Mouse (Mus musculus) right cerebral cortex, adult 18-20 months (tissue): Measurements from ENCODE around the gene Trim41.
"Not testable (repeated sequence)": the region's sequence is repeated elsewhere in the genome, so short reads cannot be mapped to it uniquely, and the experiment has no call there.

ENCODE experiments used
- DNase-seq: peaks from one replicate; pipeline ENCODE4 v3.0.0; 2022; ENCODE audit warnings: mixed read lengths

Gene Trim41

DNA sequence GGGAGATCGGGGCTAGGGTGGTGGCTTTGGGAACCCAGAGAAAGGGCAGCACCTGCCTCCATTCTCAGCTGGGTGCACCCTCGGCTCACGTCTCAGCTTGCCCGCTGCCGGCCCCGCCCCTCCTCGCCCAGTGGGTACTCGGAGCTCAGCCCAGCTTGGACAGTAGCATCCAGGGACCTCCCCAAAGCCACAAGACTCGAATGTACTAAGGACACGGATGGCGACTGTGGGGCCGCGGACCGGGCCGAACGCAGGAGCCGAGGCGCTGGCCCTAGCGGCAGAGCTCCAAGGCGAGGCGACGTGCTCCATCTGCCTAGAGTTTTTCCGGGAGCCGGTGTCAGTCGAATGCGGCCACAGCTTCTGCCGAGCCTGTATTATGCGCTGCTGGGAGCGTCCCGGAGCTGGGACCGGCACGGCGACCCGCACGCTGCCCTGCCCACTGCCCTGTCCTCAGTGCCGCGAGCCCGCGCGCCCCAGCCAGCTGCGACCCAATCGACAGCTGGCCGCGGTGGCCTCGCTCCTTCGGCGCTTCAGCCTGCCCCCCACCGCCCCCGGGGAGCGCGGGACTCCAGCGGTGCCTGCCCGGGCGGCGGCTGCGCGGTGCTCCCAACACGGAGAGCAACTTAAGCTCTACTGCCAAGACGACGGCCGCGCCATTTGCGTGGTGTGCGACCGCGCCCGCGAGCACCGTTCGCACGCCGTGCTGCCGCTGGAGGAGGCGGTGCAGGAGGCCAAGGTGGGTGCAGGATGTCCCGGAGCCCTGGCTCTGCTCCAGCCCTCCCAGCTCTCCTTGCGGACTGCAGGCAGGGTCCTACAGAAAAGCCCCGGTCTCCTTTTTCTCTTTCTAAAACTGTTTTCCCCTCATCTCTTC, 20.4 kb upstream of the Trim41 start:
- DNase-seq = peak; percentile 58

GRCm38 (mm10) chr11:48836990-48837309, 19.8 kb upstream of the Trim41 start:
- no peak for DNase-seq

DNA sequence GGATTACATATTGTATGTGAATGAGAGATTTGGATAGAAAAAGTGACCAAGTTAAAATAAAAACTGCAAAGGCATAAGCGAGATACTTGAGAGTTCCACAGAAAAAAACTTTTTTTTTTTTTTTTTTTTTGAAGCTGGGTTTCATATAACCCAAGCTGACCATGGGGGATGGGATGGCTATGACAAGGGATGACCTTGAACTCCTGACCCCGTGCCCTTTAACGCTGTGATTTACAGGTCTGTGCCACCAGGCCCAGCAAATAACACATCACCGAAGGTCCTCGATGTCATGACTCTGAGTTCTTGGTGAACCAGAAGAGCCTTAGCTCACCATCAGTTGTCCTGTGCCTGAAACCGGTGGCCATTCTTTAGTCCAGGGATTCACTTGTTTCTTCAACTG, 18.8 kb upstream of the Trim41 start:
- DNase-seq = no peak

- DNase-seq = peak; percentile 91
Measured at GRCm38 (mm10) chr11:48833731-48834639, 16.8 kb upstream of the Trim41 start.

DNA sequence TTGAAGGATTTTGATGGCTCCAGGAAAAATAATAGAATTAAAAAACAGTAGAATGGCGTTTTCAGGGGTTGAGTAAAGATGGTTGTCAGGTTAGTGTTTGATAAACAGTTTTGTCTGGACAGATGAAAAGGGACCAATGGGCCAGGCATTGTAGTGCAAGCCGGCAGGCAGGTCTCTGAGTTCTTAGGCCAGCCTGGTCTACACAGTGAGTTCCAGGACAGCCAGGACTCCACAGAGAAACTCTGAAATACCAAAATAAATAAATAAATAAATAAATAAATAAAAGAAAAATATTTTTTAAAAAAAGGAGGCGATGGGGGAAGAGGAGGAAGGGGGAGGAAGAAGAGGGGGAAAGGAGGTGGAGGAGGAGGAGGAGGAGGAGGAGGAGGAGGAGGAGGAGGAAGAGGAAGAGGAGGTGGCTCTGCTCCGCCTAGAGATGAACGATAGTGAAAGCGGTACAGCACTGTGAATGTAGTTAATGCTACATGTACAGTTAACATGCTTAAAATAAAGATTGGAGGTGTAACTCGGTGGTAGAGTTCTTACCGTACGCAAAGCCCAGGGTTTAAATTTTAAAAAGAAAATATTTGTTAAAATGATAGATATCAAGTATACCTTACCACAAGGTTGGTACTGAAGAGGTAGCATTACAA, 16.1 kb upstream of the Trim41 start:
- DNase-seq = no peak

- no peak for DNase-seq
Measured at GRCm38 (mm10) chr11:48831273-48831672, 14.1 kb upstream of the Trim41 start.

DNA sequence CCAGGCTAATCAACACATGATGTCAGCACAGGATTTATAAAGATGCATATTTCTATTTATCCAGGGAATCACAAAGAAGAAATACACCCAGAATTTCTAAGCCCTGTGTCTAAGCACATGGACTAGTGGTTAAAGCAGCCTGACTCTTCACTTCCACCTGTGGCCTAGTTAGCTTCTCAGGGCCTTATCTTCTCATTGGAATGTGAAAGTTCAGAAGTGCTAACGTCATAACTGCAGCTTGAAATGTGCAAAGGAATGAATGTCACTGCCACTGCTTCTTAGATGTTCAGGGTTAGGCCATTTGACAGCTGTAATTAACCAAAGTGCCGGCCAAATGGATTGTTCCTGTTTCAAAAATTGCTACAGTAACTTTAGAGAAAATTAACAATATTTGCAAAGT, 13.1 kb upstream of the Trim41 start:
- no peak for DNase-seq

DNA sequence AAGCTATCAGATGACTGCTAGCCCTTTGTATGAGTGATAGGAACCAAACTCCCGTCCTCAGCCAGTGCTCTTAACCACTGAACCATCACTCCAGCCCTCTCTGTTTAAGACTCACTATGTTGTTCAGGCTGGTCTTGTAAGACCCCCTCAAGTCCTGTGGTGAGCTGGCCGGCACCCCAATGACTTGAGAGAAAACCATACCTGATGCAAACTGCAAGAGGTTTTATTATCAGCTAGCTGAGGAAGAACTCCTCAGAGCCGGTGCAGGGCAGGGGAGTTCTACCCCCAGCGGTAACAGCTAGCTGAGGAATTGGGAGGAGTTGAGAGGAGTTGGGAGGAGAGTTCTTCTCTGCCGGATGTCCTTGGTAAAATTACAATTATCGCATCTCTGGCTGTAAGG, 10.8 kb upstream of the Trim41 start:
- no peak for DNase-seq

DNA sequence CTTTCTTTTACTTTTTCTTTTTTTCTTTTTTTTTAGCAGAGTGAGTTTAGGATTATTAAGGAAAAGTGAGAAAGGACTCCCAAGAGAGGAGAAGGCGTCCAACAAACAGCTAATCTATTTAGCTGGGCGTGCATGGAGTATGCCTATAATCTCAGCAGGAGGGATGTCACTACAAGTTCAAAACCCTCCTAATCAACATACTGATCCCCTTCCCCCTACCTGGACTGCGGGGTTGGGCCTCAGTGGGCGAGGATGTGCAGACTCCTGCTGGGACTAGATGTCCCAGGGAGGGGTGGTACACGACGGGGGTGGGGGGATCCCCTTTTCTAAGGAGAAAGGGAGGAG, 9.6 kb upstream of the Trim41 start:
- DNase-seq = no peak

- not testable (repeated sequence) for DNase-seq
Measured at GRCm38 (mm10) chr11:48825979-48826751, 9.0 kb upstream of the Trim41 start, which contains the start of the genes Trim7 and Gm12184. Gene Trim7 (plus strand): TSS chr11:48826140. Gene Gm12184 (minus strand): TSS chr11:48826655.

- no peak for DNase-seq
Measured at GRCm38 (mm10) chr11:48824311-48824830, 7.2 kb upstream of the Trim41 start.

- DNase-seq = peak; percentile 45
Measured at GRCm38 (mm10) chr11:48823536-48823972, 6.4 kb upstream of the Trim41 start.

GRCm38 (mm10) chr11:48822768-48823512, 5.8 kb upstream of the Trim41 start:
- no peak for DNase-seq

DNA sequence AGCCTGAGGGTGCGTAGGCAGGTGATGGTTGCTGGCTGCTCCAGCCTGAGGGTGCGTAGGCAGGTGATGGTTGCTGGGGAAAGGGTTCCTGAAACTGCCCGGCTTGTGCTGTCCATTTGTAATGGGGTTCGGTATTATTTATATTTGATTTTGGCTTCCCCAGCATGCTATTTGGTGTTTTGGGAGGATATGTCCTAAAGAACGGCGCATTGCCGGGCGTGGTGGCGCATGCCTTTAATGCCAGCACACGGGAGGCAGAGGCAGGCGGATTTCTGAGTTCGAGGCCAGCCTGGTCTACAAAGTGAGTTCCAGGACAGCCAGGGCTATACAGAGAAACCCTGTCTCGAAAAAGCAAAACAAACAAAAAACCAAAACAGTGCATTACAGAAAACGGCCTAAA, 4.1 kb upstream of the Trim41 start:
- not testable (repeated sequence) for DNase-seq

- DNase-seq = no peak
Measured at GRCm38 (mm10) chr11:48820308-48820674, 3.1 kb upstream of the Trim41 start.

DNA sequence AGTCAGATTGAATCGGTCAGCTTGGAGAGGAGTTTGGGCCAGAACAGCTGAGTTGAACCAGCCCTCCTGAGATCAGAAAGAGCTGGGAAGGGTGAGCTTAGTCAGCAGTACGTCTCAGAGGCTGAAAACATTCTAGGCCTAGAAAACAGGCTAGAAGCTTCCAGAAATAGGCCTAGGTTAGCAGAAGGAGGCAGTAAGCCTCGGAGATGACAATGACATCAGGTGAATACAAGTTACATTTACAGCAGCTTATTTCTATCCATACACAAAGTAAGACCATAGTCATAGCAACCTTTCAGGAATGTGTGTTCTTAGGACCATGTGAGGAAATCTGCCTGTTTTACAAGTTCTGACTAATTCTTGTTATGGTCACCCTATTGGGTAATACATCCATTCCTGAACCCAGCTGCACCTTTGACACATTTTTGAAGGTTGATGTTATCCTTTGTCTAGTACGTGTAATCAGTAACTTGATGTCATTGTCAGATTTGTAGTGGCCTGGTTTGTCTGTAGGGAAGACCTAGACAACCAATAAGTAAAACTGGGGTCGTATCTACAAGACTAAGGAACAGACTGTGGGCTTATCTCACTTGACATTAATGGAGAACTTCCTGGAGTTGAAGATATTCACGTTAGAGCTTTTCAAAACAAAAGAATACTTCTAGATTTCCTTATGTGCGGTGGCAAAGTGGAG, 2.6 kb upstream of the Trim41 start:
- DNase-seq = no peak

GRCm38 (mm10) chr11:48818346-48818745, 1.2 kb upstream of the Trim41 start:
- DNase-seq = peak; percentile 85

DNA sequence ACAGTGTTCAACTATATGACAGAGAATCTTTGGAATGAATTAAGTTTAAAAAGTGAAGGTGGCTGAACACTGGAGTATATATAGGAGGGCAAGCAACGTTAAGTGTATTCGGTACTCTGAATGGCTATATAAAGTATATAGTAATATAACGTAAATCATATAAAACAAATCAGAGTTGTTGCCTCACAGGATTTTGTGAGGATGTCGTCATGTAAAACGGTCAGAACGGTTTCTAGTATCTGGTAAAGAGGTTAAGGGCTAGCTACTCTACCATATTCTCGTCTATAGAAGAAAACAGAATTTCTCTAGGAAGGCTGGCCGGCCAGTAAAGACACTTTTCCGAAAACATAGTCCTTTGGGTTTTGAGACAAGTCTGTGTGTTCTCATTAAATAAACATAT, 641 bp upstream of the Trim41 start:
- DNase-seq = no peak

- DNase-seq = peak; percentile 42
Measured at GRCm38 (mm10) chr11:48816281-48816781, 822 bp downstream of the Trim41 start.

GRCm38 (mm10) chr11:48815851-48816250, 1.3 kb downstream of the Trim41 start:
- no peak for DNase-seq

DNA sequence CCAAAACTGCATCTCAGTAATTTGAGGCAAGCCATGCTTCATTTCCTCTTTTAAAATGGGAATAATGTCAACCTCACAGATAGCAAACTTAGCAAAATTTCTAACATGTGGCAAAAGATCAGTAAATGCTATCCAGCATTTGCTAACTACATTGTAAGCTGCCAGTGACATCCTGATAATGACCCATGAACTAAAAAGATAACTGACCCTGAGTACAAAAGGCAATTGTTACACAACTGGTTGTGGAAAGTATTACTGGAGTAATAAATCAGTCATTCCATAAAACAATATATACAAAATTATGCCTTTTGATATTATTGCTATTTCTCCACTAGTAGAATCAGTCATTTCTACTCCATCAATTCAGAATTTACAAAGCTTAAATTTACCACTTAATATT, 3.4 kb downstream of the Trim41 start:
- no peak for DNase-seq
